Mouse (Mus musculus) cerebral cortex, adult 2 months (tissue): ENCODE measurements around the gene Tlr5.

Experiments used
- WGBS: fragments of 180-500 bp; shearing (Covaris S2); methylation state at CpG from one replicate; pipeline ENCODE4 v1.1.7; 2018; 5-methylcytosine and 5-hydroxymethylcytosine counted together

The Tlr5 gene

DNA sequence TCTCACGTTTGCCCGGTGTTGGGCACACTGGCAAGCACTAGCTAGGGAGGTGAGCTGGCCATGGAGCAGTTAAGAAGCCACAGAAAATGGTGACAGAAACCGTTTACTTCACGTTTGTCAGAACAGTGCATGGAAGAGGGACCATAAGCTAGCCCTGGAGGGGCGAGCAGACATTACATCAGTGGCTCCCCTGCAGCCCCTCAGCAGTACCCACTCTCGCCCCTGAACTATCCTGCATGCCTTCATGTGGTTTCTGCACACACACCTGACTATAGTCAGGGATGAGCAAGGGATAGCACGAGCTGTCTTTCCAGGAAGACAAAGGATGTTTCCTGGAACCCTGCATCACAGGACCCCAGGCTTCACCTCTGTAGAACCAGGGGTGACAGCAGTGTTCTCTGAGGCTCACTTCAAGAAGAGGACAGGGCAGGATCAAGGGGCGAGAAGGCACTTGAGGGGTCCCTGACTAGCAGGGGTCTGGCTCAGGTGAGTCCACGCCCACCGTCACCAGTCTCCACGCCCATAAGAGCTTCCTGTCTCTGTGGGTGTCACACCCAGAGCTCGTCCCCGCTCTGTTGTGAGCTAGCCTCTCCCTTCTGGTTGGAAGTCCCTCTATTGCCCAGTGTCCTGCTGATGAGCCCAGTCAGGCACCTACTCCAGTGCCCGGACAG, 35.6 kb downstream of the Tlr5 start:
- WGBS = 81% methylated on average over 14 of the region's 14 CpGs

DNA sequence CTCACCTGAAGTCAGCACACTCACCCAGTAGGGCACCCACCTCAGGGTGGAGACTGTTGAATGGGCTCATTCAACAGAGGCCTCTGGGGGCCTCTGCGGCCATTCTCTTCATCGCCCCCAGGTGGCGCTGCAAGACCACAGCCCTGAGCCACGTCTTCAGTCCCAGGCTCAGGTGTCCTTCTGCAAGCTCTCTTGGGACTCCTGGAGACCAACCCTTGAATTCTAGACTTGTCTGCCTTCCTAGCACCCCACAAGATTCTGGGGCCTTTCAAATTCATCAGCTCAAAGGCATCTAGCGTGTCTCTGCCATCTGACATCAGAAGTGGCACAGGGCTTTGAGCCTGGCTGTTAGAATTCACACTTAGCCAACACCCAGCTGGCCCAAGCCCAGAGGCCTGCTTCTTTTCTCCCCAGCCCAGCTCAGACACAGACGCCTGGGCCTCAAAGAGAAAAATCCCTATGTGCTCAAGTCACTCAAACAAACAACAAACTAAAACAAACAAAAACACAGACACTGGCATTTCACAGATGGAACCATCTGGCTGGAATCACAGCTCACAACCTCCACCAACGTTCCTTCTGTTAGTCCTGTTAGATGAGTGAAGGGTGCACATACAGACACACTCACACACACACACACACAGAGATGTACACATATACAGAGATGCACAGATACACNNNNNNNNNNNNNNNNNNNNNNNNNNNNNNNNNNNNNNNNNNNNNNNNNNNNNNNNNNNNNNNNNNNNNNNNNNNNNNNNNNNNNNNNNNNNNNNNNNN, 36.6 kb downstream of the Tlr5 start:
- 7% methylated on average over 7 of the region's 7 CpGs for WGBS
